Mouse (Mus musculus) lung, postnatal 0 days (tissue): ENCODE data around the gene Hnrnpdl. TPM values are rescaled to one million over a fixed set of nuclear protein-coding genes. Genes with fewer than 3 reads are reported as not detected.
A peak's percentile ranks its signal among the peaks of the same experiment; 100 is the strongest.

Experiments
- ATAC-seq: fragments of 200-750 bp; cut with Nextera tagmentation; 2 replicates; pipeline ENCODE4 v1.8.0; 2017; ENCODE audit warnings: moderate library complexity
- DNase-seq: peaks from one replicate; pipeline ENCODE4 v3.0.0-alpha.2; 2016; ENCODE audit warnings: low spot score
- H3K27ac ChIP-seq: fragments of 300-500 bp; sonication (generic); 2 replicates; pipeline ENCODE4 v1.5.1; 2014; ENCODE audit warnings: antibody characterized with exemption, mild to moderate bottlenecking, low read length, mixed read lengths
- H3K27me3 ChIP-seq: fragments of 300-500 bp; sonication (generic); replicated peaks from 2 replicates; pipeline ENCODE4 v1.6.1; 2014; ENCODE audit warnings: low read length, mixed read lengths; ENCODE audit not compliant: insufficient read depth
- H3K36me3 ChIP-seq: fragments of 300-500 bp; sonication (generic); 2 replicates; pipeline ENCODE4 v1.6.1; 2014; ENCODE audit warnings: low read length, mixed read lengths; ENCODE audit not compliant: insufficient read depth
- H3K4me1 ChIP-seq: fragments of 300-500 bp; sonication (generic); 2 replicates; pipeline ENCODE4 v1.6.1; 2014; ENCODE audit warnings: antibody characterized with exemption, low read depth, low read length, mixed read lengths; ENCODE audit not compliant: insufficient read depth
- H3K4me2 ChIP-seq: fragments of 300-500 bp; sonication (generic); replicated peaks from 2 replicates; pipeline ENCODE4 v1.6.1; 2014; ENCODE audit warnings: low read depth, mild to moderate bottlenecking, low read length, moderate library complexity, mixed read lengths
- H3K4me3 ChIP-seq: fragments of 300-500 bp; sonication (generic); 2 replicates; pipeline ENCODE4 v1.5.1; 2014; ENCODE audit warnings: low read depth, low read length
- H3K9ac ChIP-seq: fragments of 300-500 bp; sonication (generic); replicated peaks from 2 replicates; pipeline ENCODE4 v1.6.1; 2014; ENCODE audit warnings: low read depth, mild to moderate bottlenecking
- H3K9me3 ChIP-seq: fragments of 300-500 bp; sonication (generic); 2 replicates; pipeline ENCODE4 v1.6.1; 2016; ENCODE audit warnings: low read length, mixed read lengths
- CTCF ChIP-seq: IDR thresholded peaks from 2 replicates; pipeline ENCODE4 v1.5.1; 2016; ENCODE audit warnings: antibody characterized with exemption, mild to moderate bottlenecking
- EP300 ChIP-seq: IDR thresholded peaks from 2 replicates; pipeline ENCODE4 v1.6.1; 2016; ENCODE audit warnings: antibody characterized with exemption, mild to moderate bottlenecking, control low read depth
- WGBS: fragments of 180-500 bp; shearing (Covaris S2); extraction: QIAGEN DNeasy Blood & Tissue Kit; methylation state at CpG from one replicate; pipeline ENCODE4 v1.1.7; 2014; 5-methylcytosine and 5-hydroxymethylcytosine counted together
- polyA plus RNA-seq: library from polyadenylated mRNA; unstranded; fragments of >200 nt; fragmentation: Nextera tagmentation; extraction: Ambion mirVana; gene quantifications from 2 replicates; pipeline ENCODE4 v1.2.1, GENCODE M21; 2015

Hnrnpdl gene
- polyA plus RNA-seq, 1 experiment from 2014 or later = 70.9 TPM

- DNase-seq (no peak), ATAC-seq (no peak)
- TF ChIP-seq CTCF (no peak), EP300 (no peak)
- H3K4me1 ChIP-seq = no peaks in the 10 kb centered on the region
- H3K9me3 ChIP-seq = no peaks in the 10 kb centered on the region
- no peak overlapping the region for H3K4me3 ChIP-seq
- H3K9ac ChIP-seq = no peak overlapping the region
- H3K27me3 ChIP-seq = no peaks in the 10 kb centered on the region
- no peak overlapping the region for H3K27ac ChIP-seq
- no peak overlapping the region for H3K4me2 ChIP-seq
- H3K36me3 ChIP-seq = no peaks in the 10 kb centered on the region
Measured at GRCm38 (mm10) chr5:100020089-100020488, 19.4 kb downstream of the Hnrnpdl start.

GRCm38 (mm10) chr5:100012599-100012998, 26.9 kb downstream of the Hnrnpdl start:
- no peak overlapping the region for H3K4me3 ChIP-seq
- no peak for TF ChIP-seq EP300
- TF ChIP-seq CTCF = no peak
- no peaks in the 10 kb centered on the region for H3K27me3 ChIP-seq
- 56% methylated on average over 9 of the region's 9 CpGs for WGBS
- DNase-seq (no peak), ATAC-seq (no peak)
- H3K9ac ChIP-seq = no peak overlapping the region
- no peak overlapping the region for H3K4me2 ChIP-seq
- H3K4me1 ChIP-seq = no peaks in the 10 kb centered on the region
- H3K27ac ChIP-seq = no peak overlapping the region
- no peaks in the 10 kb centered on the region for H3K9me3 ChIP-seq
- no peaks in the 10 kb centered on the region for H3K36me3 ChIP-seq

- peak; percentile 26; the same call in 1 of the 2 replicates for TF ChIP-seq CTCF
- TF ChIP-seq EP300 = no peak
- Histone ChIP-seq H3K9ac (no peak overlapping the region), H3K27ac (no peak overlapping the region), H3K27me3 (no peaks in the 10 kb centered on the region), H3K9me3 (no peaks in the 10 kb centered on the region), H3K4me3 (no peak overlapping the region), H3K36me3 (no peaks in the 10 kb centered on the region), H3K4me1 (no peaks in the 10 kb centered on the region), H3K4me2 (no peak overlapping the region)
- no peak for DNase-seq
- 40% methylated on average over 3 of the region's 3 CpGs for WGBS
- no peak for ATAC-seq
Measured at GRCm38 (mm10) chr5:100008485-100008884, 31.0 kb downstream of the Hnrnpdl start.

GRCm38 (mm10) chr5:100007040-100007375, 32.5 kb downstream of the Hnrnpdl start:
- H3K27ac ChIP-seq = no peak overlapping the region
- no peaks in the 10 kb centered on the region for H3K4me1 ChIP-seq
- 85% methylated on average over 4 of the region's 4 CpGs for WGBS
- ATAC-seq = no peak
- H3K27me3 ChIP-seq = no peaks in the 10 kb centered on the region
- no peaks in the 10 kb centered on the region for H3K36me3 ChIP-seq
- no peak overlapping the region for H3K4me2 ChIP-seq
- no peak for DNase-seq
- H3K4me3 ChIP-seq = no peak overlapping the region
- no peak overlapping the region for H3K9ac ChIP-seq
- TF ChIP-seq CTCF (peak; percentile 44), EP300 (no peak)
- no peaks in the 10 kb centered on the region for H3K9me3 ChIP-seq

- 68% methylated on average over 4 of the region's 4 CpGs for WGBS
- no peak overlapping the region for H3K9ac ChIP-seq
- no peaks in the 10 kb centered on the region for H3K4me1 ChIP-seq
- H3K27ac ChIP-seq = no peak overlapping the region
- no peaks in the 10 kb centered on the region for H3K9me3 ChIP-seq
- no peaks in the 10 kb centered on the region for H3K36me3 ChIP-seq
- H3K4me3 ChIP-seq = no peak overlapping the region
- ATAC-seq (no peak), DNase-seq (no peak)
- H3K27me3 ChIP-seq = no peaks in the 10 kb centered on the region
- H3K4me2 ChIP-seq = no peak overlapping the region
- no peak for TF ChIP-seq CTCF
- TF ChIP-seq EP300 = no peak
Measured at GRCm38 (mm10) chr5:100006324-100007039, 33.0 kb downstream of the Hnrnpdl start.

- ATAC-seq (no peak), DNase-seq (no peak)
- Histone ChIP-seq H3K36me3 (no peaks in the 10 kb centered on the region), H3K27ac (no peak overlapping the region), H3K4me1 (no peaks in the 10 kb centered on the region), H3K9ac (no peak overlapping the region), H3K4me2 (no peak overlapping the region), H3K9me3 (no peaks in the 10 kb centered on the region), H3K27me3 (no peaks in the 10 kb centered on the region), H3K4me3 (no peak overlapping the region)
- 67% methylated on average over 6 of the region's 6 CpGs for WGBS
- TF ChIP-seq CTCF = no peak
- no peak for TF ChIP-seq EP300
Measured at GRCm38 (mm10) chr5:100005896-100006295, 33.6 kb downstream of the Hnrnpdl start.

GRCm38 (mm10) chr5:100005431-100005830, 34.0 kb downstream of the Hnrnpdl start:
- no peak overlapping the region for H3K4me2 ChIP-seq
- no peak overlapping the region for H3K9ac ChIP-seq
- no peak for ATAC-seq
- H3K9me3 ChIP-seq = no peaks in the 10 kb centered on the region
- 66% methylated on average over 3 of the region's 3 CpGs for WGBS
- H3K4me3 ChIP-seq = no peak overlapping the region
- no peaks in the 10 kb centered on the region for H3K36me3 ChIP-seq
- H3K4me1 ChIP-seq = no peaks in the 10 kb centered on the region
- no peaks in the 10 kb centered on the region for H3K27me3 ChIP-seq
- TF ChIP-seq CTCF = no peak
- TF ChIP-seq EP300 = no peak
- DNase-seq = no peak
- no peak overlapping the region for H3K27ac ChIP-seq
